Comparison of ENCODE assay signal across 23 mouse cellular contexts in genomic region chr7:78753752-78754457, GRCm38 (mm10). TPM values are rescaled to one million over a fixed set of nuclear protein-coding genes. Genes with fewer than 3 reads are reported as not detected.
DNase-seq lines count a peak whose midpoint lies in the region; ATAC-seq lines count a peak whose summit lies in the region.
"Had no signal": no experiment of that assay in that cellular context is flagged by ENCODE, and none has a peak within 500 bp of the region (broad histone marks: within the 10 kb centered on the region; RNA-seq: fewer than 3 reads in every experiment).

No protein-coding gene starts in this region.

- no peaks in the 10 kb centered on the region for H3K9me3 ChIP-seq in forebrain, embryonic 14.5 days (replicated peaks; ENCODE audit: control insufficient read depth, low read length)
- H3K9me3 ChIP-seq in forebrain, embryonic 12.5 days = no peaks in the 10 kb centered on the region
- no peaks in the 10 kb centered on the region for H3K9me3 ChIP-seq in heart, embryonic 10.5 days
- H3K9me3 ChIP-seq: G1E; heart, embryonic 12.5 days; heart, embryonic 15.5 days had no signal

- no peak overlapping the region for H3K9ac ChIP-seq in forebrain, embryonic 14.5 days (ENCODE audit: low read length)
- H3K9ac ChIP-seq in forebrain, embryonic 12.5 days = no peak overlapping the region
- H3K9ac ChIP-seq: heart, embryonic 12.5 days; heart, embryonic 15.5 days; hindbrain, embryonic 14.5 days had no signal

- intact Hi-C loops in heart, postnatal 14 days (cut with DNase I) = no loop called here

- ATAC-seq in forebrain, embryonic 14.5 days = peak; percentile 26; the same call in 1 of the 2 replicates
- no peak for ATAC-seq in forebrain, embryonic 12.5 days (ENCODE audit: low FRiP score)
- ATAC-seq: intestine, postnatal 0 days; Patski had no signal

- peaks cover 4% of the 10 kb centered on the region; the same call in 1 of the 2 replicates for H3K4me1 ChIP-seq in forebrain, embryonic 14.5 days (ENCODE audit: control insufficient read depth, insufficient read depth, low read length)
- H3K4me1 ChIP-seq in forebrain, embryonic 12.5 days = no peaks in the 10 kb centered on the region
- no peaks in the 10 kb centered on the region for H3K4me1 ChIP-seq in heart, embryonic 10.5 days
- H3K4me1 ChIP-seq: heart, embryonic 12.5 days; heart, embryonic 15.5 days had no signal

- no peak overlapping the region for H3K4me3 ChIP-seq in forebrain, embryonic 14.5 days (ENCODE audit: low read depth, low read length)
- H3K4me3 ChIP-seq in forebrain, embryonic 12.5 days (replicated peaks) = no peak overlapping the region
- H3K4me3 ChIP-seq in heart, embryonic 10.5 days = no peak overlapping the region
- H3K4me3 ChIP-seq: heart, embryonic 12.5 days; heart, embryonic 15.5 days had no signal

- no peaks in the 10 kb centered on the region for H3K36me3 ChIP-seq in forebrain, embryonic 14.5 days (ENCODE audit: control insufficient read depth, insufficient read depth, low read length)
- no peaks in the 10 kb centered on the region for H3K36me3 ChIP-seq in forebrain, embryonic 12.5 days (replicated peaks)
- no peaks in the 10 kb centered on the region for H3K36me3 ChIP-seq in heart, embryonic 10.5 days
- H3K36me3 ChIP-seq: G1E; heart, embryonic 12.5 days; heart, embryonic 15.5 days had no signal

- H3K4me2 ChIP-seq in forebrain, embryonic 14.5 days (ENCODE audit: low read length) = no peak overlapping the region
- H3K4me2 ChIP-seq in forebrain, embryonic 12.5 days = no peak overlapping the region
- H3K4me2 ChIP-seq: heart, embryonic 12.5 days; heart, embryonic 15.5 days; hindbrain, embryonic 14.5 days had no signal

- WGBS in forebrain, embryonic 14.5 days = 60% methylated on average over 7 of the region's 7 CpGs
- WGBS in forebrain, embryonic 12.5 days = 78% methylated on average over 7 of the region's 7 CpGs
- WGBS in heart, embryonic 10.5 days = 77% methylated on average over 7 of the region's 7 CpGs

- peak overlapping the region; percentile 44; the same call in 1 of the 2 replicates for H3K27ac ChIP-seq in forebrain, embryonic 14.5 days (ENCODE audit: low read depth, low read length)
- H3K27ac ChIP-seq in forebrain, embryonic 12.5 days = no peak overlapping the region
- H3K27ac ChIP-seq in heart, embryonic 10.5 days = no peak overlapping the region
- H3K27ac ChIP-seq: heart, embryonic 15.5 days; hindbrain, embryonic 14.5 days had no signal

- DNase-seq in forebrain, embryonic 14.5 days (ENCODE audit: low spot score) = peak; percentile 58
- peak; percentile 25 for DNase-seq in heart, embryonic 10.5 days (ENCODE audit: low spot score)
- no peak for DNase-seq in heart, postnatal 14 days
- peak; percentile 43 for DNase-seq in brain, embryonic 18.5 days (ENCODE audit: low read depth, low spot score)
- no peak for DNase-seq in right cerebral cortex, postnatal 36 days (ENCODE audit: low spot score in 2 of 2)
- no peak for DNase-seq in embryo, embryonic 11 days
- DNase-seq: adrenal gland, postnatal 10 days; adrenal gland, postnatal 36 days; B cell, adult 2 months; cerebellum, adult 11-12 months; cerebellum, adult 8-10 months; cerebellum, postnatal 36 days; gastrocnemius, postnatal 25 days; heart, postnatal 10 days; heart, postnatal 4 days; kidney, adult 2 months had no signal

- H3K27me3 ChIP-seq in forebrain, embryonic 14.5 days (replicated peaks; ENCODE audit: control insufficient read depth, insufficient read depth, low read length) = no peaks in the 10 kb centered on the region
- no peaks in the 10 kb centered on the region for H3K27me3 ChIP-seq in forebrain, embryonic 12.5 days
- H3K27me3 ChIP-seq in heart, embryonic 10.5 days (ENCODE audit: insufficient read depth, poor library complexity, severe bottlenecking) = no peaks in the 10 kb centered on the region
- H3K27me3 ChIP-seq: heart, embryonic 12.5 days; heart, embryonic 15.5 days had no signal

RNA-seq across cellular contexts. Expression of gene Ntrk3, which starts 16.1 kb away (rescaled TPM):
- polyA plus RNA-seq in forebrain, embryonic 14.5 days (2014; fragmentation: Nextera tagmentation; extraction: Ambion mirVana) = 16.4 and 21.6 TPM in 2 replicates
- polyA plus RNA-seq in forebrain, embryonic 12.5 days (2016; fragmentation: Nextera tagmentation; extraction: Ambion mirVana) = 9.2 and 9.8 TPM in 2 replicates
- polyA plus RNA-seq in heart, embryonic 10.5 days (2016; fragmentation: Nextera tagmentation; extraction: Ambion mirVana) = 0.11 and 1.4 TPM in 2 replicates
- total RNA-seq in heart, postnatal 14 days (2021) = 1 to 10 TPM; 2.5 to 3.5 TPM
- polyA plus RNA-seq: G1E had no signal

RNA-seq across cellular contexts. Expression of gene Mrps11, which starts 29.0 kb away (rescaled TPM):
- 75.4 and 88.2 TPM in 2 replicates for polyA plus RNA-seq in forebrain, embryonic 14.5 days (2014; fragmentation: Nextera tagmentation; extraction: Ambion mirVana)
- polyA plus RNA-seq in forebrain, embryonic 12.5 days (2016; fragmentation: Nextera tagmentation; extraction: Ambion mirVana) = 68.3 and 72.6 TPM in 2 replicates
- polyA plus RNA-seq in heart, embryonic 10.5 days (2016; fragmentation: Nextera tagmentation; extraction: Ambion mirVana) = 67.2 and 78.9 TPM in 2 replicates
- total RNA-seq in heart, postnatal 14 days (2021) = 10 to 100 TPM; 45.1 to 46.0 TPM

RNA-seq across cellular contexts. Expression of gene Mrpl46, which starts 29.4 kb away (rescaled TPM):
- polyA plus RNA-seq in forebrain, embryonic 14.5 days (2014; fragmentation: Nextera tagmentation; extraction: Ambion mirVana) = 65.2 and 71.4 TPM in 2 replicates
- polyA plus RNA-seq in forebrain, embryonic 12.5 days (2016; fragmentation: Nextera tagmentation; extraction: Ambion mirVana) = 66.8 and 67.3 TPM in 2 replicates
- 80.4 and 82.8 TPM in 2 replicates for polyA plus RNA-seq in heart, embryonic 10.5 days (2016; fragmentation: Nextera tagmentation; extraction: Ambion mirVana)
- 10 to 100 TPM; 42.8 to 48.3 TPM for total RNA-seq in heart, postnatal 14 days (2021)

Comparison
In these comparisons a context has a peak if more than half of its experiments do, and no peak if none do; other contexts are left out.
1. DNase-seq: peak in forebrain, embryonic 14.5 days (single experiment), heart, embryonic 10.5 days (single experiment) and brain, embryonic 18.5 days (single experiment); none in heart, postnatal 14 days (0 of 2), right cerebral cortex, postnatal 36 days (0 of 2) and embryo, embryonic 11 days (single experiment).